Mouse (Mus musculus) urinary bladder, postnatal 36 days (tissue): ENCODE measurements around the gene Atp6ap2.
"Not testable (repeated sequence)": the region's sequence is repeated elsewhere in the genome, so short reads cannot be mapped to it uniquely, and the experiment has no call there.

ENCODE experiments used
- DNase-seq, 2 experiments: peaks; one replicate each; pipeline ENCODE4 v3.0.0; 2022; ENCODE audit warnings: low spot score in 2 of 2, mixed read lengths in 1 of 2

Atp6ap2 gene

GRCm38 (mm10) chrX:12587192-12587957 lies at the start of gene Atp6ap2:
TSS of gene Atp6ap2 (plus strand) at chrX:12587801.
- DNase-seq = peak; percentile 82 to 93

GRCm38 (mm10) chrX:12544417-12544816 lies 43.2 kb upstream of the Atp6ap2 start:
- no peak for DNase-seq

- DNase-seq = no peak
Measured at GRCm38 (mm10) chrX:12557086-12557485, 30.5 kb upstream of the Atp6ap2 start.

GRCm38 (mm10) chrX:12571407-12571806 lies 16.2 kb upstream of the Atp6ap2 start:
- DNase-seq = no peak

GRCm38 (mm10) chrX:12577936-12578335 lies 9.7 kb upstream of the Atp6ap2 start:
- DNase-seq = no peak

GRCm38 (mm10) chrX:12578339-12578868 lies 9.2 kb upstream of the Atp6ap2 start:
- DNase-seq = no peak

GRCm38 (mm10) chrX:12583261-12583660 lies 4.3 kb upstream of the Atp6ap2 start:
- DNase-seq = no peak

GRCm38 (mm10) chrX:12587958-12588355 lies 356 bp downstream of the Atp6ap2 start:
- DNase-seq = no peak

GRCm38 (mm10) chrX:12591401-12591943 lies 3.9 kb downstream of the Atp6ap2 start:
- no peak for DNase-seq

- no peak for DNase-seq
Measured at GRCm38 (mm10) chrX:12592011-12592410, 4.4 kb downstream of the Atp6ap2 start.

- no peak for DNase-seq
Measured at GRCm38 (mm10) chrX:12593824-12594223, 6.2 kb downstream of the Atp6ap2 start.

GRCm38 (mm10) chrX:12610541-12610940 lies 22.9 kb downstream of the Atp6ap2 start:
- not testable (repeated sequence) for DNase-seq

- DNase-seq = no peak
Measured at GRCm38 (mm10) chrX:12611211-12611610, 23.6 kb downstream of the Atp6ap2 start.

GRCm38 (mm10) chrX:12612360-12612759 lies 24.8 kb downstream of the Atp6ap2 start:
- DNase-seq = not testable (repeated sequence)

GRCm38 (mm10) chrX:12625131-12625530 lies 37.5 kb downstream of the Atp6ap2 start:
- no peak for DNase-seq

GRCm38 (mm10) chrX:12644976-12645375 lies 57.4 kb downstream of the Atp6ap2 start:
- DNase-seq = no peak

GRCm38 (mm10) chrX:12645531-12646304 lies 58.1 kb downstream of the Atp6ap2 start:
- DNase-seq = no peak

GRCm38 (mm10) chrX:12651906-12652305 lies 64.3 kb downstream of the Atp6ap2 start:
- DNase-seq = no peak

- no peak for DNase-seq
Measured at GRCm38 (mm10) chrX:12653879-12654278, 66.3 kb downstream of the Atp6ap2 start.
